Mouse (Mus musculus) c-Kit-negative CD71-positive TER-119-positive erythroid progenitor cells, embryonic 14.5 days (primary cell): Measurements from ENCODE around the gene Ank.

Experiments used
- DNase-seq: peaks from one replicate; pipeline ENCODE4 v3.0.0-alpha.2; 2013; ENCODE audit warnings: low read depth, low spot score

Ank gene

GRCm38 (mm10) chr15:27574992-27575781, 108.7 kb downstream of the Ank start:
- no peak for DNase-seq

GRCm38 (mm10) chr15:27575932-27576331, 109.5 kb downstream of the Ank start:
- no peak for DNase-seq

DNA sequence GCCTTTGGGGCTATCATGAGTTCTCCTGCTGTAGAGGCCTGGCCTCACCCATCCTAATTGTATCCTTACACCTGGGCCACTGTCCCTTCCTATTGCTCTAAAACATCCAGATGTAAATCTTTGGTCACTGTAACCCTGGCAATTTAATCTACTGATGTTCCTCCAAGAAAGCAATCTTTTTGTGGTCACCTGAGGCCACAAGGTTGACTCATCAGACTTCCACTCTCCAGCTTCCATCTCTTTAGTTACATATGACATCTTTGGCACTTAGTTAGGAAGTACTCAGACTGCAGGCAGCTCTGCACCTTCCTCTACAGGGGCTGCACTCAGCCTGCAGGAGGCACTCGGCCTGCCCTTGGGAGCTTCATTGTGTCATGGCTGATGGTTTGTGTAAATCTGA, 110.4 kb downstream of the Ank start:
- no peak for DNase-seq

GRCm38 (mm10) chr15:27577915-27578780, 111.7 kb downstream of the Ank start:
- DNase-seq = no peak

GRCm38 (mm10) chr15:27578918-27579317, 112.4 kb downstream of the Ank start:
- DNase-seq = no peak

DNA sequence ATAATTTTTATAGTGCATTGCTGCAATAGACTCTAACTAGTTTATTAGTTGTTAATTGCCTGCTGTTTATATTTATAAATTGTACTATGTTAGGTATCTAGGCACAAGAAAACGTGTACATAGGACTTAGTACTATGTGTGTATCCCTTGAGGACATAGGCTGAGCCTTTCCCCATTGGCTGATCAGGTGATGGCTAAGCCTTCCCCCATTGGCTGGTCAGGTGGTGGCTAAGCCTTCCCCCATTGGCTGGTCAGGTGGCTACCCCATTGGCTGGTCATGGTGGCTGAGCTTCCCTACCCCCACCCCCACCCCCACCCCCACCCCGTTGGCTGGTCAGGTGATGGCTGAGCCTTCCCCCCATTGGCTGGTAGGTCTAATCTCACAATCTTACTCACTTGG, 113.4 kb downstream of the Ank start:
- no peak for DNase-seq

- DNase-seq = no peak
Measured at GRCm38 (mm10) chr15:27580771-27581170, 114.3 kb downstream of the Ank start.

GRCm38 (mm10) chr15:27581640-27582039, 115.2 kb downstream of the Ank start:
- no peak for DNase-seq

GRCm38 (mm10) chr15:27582428-27582827, 116.0 kb downstream of the Ank start:
- peak; percentile 28 for DNase-seq

GRCm38 (mm10) chr15:27583042-27583441, 116.6 kb downstream of the Ank start:
- DNase-seq = peak; percentile 19

GRCm38 (mm10) chr15:27583620-27584019, 117.1 kb downstream of the Ank start:
- no peak for DNase-seq

DNA sequence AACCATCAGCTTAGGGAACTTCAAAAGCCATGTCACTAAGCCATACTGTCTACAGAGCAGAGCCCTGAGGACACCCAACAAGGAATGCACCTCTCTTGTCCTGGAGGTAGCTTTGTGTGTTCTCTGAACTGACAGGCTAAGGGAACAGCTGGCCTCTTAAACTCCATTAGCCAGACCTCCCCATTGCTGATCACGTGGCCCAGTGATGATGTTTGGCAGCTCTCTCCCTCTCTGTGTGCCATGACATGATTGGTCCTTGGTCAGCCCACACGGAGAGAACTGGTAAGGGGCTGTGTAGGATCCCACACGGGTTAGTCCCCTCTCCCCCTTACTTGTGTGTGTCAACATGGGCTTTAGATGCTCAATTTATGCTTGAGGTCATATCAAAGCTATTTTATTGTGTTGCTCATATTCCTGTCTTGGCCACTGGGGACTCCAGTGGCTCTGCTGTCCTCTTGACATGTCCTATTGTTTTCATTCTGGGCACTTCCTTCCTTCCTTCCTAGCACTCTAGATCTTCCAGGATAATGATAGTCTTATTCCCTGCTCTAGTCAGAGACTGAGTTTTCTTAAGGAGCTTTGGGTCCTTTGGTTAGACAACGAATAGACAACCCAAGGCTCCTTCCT, 119.1 kb downstream of the Ank start:
- no peak for DNase-seq

GRCm38 (mm10) chr15:27586093-27586480, 119.6 kb downstream of the Ank start:
- DNase-seq = no peak

DNA sequence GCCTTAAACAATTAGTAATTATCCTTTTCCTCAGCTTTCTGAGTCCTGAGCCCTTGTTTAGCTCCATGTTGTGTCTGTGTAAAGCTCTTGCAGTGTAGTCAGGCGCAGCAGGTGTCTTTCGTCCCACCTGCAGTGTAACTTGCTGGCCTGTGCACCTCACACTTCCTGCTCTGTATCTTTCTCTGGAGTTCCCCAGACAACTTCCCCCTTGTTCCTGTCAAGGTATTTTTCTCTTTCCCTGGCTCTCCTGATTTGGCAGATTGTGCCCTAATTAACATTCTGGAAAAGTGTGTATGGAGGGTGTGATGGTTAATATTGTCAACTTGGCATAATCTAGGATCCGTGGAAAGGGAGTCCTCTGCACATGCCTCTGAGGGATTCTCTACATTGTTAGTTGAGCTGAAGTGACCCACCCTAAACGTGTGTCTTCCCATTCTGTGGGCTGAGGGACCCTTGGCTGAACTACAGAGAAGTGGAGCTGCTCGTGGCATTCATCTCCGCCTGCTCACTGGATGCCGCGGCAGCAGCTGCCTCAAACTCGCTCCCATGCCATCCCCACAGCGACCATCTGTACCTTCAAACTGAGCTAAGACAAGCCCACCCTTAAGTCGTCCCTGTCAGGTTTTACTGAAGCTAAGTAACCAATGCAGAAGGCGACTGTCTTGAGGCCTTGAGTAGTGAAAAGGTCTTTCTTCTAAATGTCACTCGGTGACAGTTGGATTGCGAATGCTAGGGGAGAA, 121.8 kb downstream of the Ank start:
- DNase-seq = no peak

DNA sequence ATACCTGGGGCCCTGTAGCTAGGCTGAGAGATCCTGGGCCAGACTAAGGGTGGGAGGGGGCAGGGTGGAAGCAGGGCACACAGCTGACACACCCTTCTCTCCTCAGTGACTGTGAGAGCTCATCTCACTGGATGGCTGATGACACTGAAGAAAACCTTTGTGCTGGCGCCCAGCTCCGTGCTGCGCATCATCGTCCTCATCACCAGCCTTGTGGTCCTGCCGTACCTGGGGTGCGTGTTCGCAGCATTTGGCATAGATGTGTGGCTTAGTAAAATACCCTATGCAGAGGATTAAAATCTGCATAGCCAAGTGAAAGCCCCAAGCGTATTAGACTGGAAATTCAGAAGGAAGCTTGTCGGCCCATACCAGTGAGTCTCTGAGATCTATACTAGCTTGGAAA, 124.3 kb downstream of the Ank start:
- DNase-seq = no peak

DNA sequence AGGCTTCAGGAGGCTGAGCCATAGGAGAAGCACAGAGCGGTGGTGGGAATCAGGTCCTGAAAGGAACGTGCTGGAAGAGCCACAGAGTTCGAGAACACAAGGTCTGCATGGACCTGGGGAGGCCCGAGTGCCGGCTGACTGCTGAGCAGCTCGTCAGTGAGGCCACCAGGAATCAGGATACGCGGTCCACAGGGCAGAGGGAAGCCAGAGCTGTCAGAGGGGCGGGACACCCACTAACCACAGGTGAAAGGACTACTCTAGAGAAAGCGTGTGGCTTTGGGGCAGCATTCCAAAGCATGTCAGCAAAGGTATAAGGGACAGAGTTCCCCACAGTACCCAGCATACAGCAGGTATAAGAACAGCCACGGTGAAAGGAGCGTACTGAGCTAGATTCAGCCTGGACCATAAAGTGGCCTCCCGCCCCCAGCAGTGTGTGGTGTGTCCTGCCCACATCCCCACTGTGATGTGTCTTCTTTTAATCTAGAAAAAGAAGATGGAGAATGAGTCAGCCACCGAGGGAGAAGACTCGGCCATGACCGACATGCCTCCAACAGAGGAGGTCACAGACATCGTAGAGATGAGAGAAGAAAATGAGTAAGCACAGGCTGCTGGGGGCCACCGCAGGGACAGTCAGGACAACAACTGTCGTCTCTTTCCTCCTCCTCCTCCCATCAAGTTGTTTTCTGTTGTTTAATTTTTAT, 126.3 kb downstream of the Ank start:
- no peak for DNase-seq

DNA sequence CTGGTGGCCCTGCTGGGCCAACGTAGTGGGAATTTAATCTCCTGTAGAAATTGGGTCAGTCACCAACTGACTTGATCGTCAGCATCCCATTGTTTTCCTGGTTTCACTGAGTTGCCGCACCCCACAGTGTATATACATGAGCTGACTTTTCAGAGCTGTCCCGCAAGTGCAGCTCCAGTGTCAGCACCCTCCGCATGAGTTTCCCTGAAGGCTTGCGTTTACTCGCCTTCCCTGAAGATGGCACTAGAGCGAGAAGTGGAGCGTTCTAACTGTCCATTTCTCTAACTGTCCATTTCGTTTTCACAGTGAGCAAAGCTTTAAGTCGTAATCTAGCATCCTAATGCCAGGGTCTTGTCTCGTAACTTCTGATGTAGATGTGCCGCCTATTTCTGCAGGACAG, 127.2 kb downstream of the Ank start:
- DNase-seq = no peak

- DNase-seq = no peak
Measured at GRCm38 (mm10) chr15:27594973-27595372, 128.5 kb downstream of the Ank start.

GRCm38 (mm10) chr15:27595560-27595959, 129.1 kb downstream of the Ank start:
- no peak for DNase-seq

DNA sequence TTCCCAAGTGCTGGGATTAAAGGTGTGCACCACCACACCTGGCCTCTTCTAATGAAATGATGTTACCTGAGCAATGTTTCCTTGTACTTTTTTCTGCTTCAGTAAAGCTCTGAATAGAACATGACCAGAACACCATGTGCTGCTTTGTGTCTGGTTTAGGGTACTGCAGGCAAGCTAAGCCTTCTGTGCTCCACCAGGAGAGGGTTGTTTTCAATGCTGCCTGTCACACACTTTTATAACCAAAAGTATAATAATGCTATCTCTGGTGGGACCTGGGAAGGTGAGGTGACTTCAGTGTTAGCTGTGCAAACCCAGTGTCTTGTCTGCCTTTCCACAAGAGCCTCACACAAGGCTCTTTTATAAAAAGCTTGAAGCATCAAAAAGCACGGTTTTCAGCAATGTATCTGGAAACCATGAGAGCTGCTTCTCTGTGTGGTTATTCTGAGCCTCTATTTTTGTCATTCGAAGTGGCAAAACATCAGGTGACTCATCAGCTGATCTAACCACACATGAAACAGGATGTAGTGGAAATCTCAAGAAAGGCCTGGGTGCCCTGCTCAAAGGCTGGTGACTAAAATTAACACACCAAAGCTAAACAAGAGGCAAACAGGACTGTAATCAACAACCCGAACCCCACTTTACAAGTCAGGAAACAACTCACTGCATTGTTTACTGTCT, 130.1 kb downstream of the Ank start:
- no peak for DNase-seq

DNA sequence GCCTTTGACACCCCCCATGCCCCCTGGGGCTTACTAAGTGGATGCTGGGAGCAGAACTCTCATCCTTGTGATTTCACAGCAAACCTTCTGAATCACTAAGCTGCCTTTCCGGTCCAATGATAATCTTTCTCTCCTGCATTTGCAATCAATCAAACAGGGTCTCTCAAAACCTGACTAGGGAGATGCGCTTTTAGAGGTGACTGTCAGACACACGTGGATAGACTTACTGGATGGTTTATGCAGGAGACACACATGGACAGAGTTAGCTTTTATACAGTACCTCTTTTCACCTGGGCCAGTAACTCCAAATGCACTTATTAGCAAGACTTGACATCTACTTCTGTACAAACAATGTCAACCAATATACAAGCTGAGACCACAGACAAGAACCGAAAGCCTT, 131.0 kb downstream of the Ank start:
- no peak for DNase-seq
